Comparison of ENCODE assay signal across 9 mouse cellular contexts in genomic region chr1:92699048-92699447, GRCm38 (mm10). TPM values are rescaled to one million over a fixed set of nuclear protein-coding genes. Genes with fewer than 3 reads are reported as not detected.
A peak's percentile ranks its signal among the peaks of the same experiment; 100 is the strongest.
DNase-seq lines count a peak whose midpoint lies in the region; ATAC-seq and TF ChIP-seq lines count a peak whose summit lies in the region.
"Had no signal": no experiment of that assay in that cellular context is flagged by ENCODE, and none has a peak within 500 bp of the region (broad histone marks: within the 10 kb centered on the region; RNA-seq: fewer than 3 reads in every experiment).

No protein-coding gene starts in this region.

- 14% methylated on average over 9 of the region's 9 CpGs for WGBS in thymus, adult 2 months
- 2% methylated on average over 9 of the region's 9 CpGs for WGBS in heart, embryonic 11.5 days (ENCODE audit: insufficient replicate concordance)
- 5% methylated on average over 9 of the region's 9 CpGs for WGBS in lung, postnatal 0 days

- peak; percentile 66; the same call in 1 of the 2 replicates for ATAC-seq in erythroblast, adult 5-6 weeks (replicated peaks; ENCODE audit: low FRiP score, poor library complexity, severe bottlenecking)
- peak; percentile 74 for ATAC-seq in heart, embryonic 11.5 days (replicated peaks; ENCODE audit: insufficient number of reproducible peaks, low FRiP score, low TSS enrichment)
- ATAC-seq in lung, postnatal 0 days = peak; percentile 78

- H3K4me2 ChIP-seq in heart, embryonic 11.5 days = no peak overlapping the region
- no peak overlapping the region for H3K4me2 ChIP-seq in lung, postnatal 0 days (replicated peaks; ENCODE audit: low read depth, low read length)

- no peaks in the 10 kb centered on the region for H3K9me3 ChIP-seq in heart, embryonic 11.5 days (replicated peaks; ENCODE audit: control insufficient read depth, low read length)
- no peaks in the 10 kb centered on the region for H3K9me3 ChIP-seq in lung, postnatal 0 days (ENCODE audit: low read length)

- 0 out of 2 replicates have a peak overlapping the region, but pooled peaks have one; percentile 16 for H3K9ac ChIP-seq in heart, embryonic 11.5 days (ENCODE audit: low read depth, low read length)
- no peak overlapping the region for H3K9ac ChIP-seq in lung, postnatal 0 days (replicated peaks; ENCODE audit: low read depth)

- no peak for TF ChIP-seq POLR2A in thymus, adult 2 months (IDR thresholded peaks at IDR 0.05; ENCODE audit: control insufficient read depth, extremely low read depth, insufficient read depth, low read length, poor library complexity)

- TF ChIP-seq CTCF in thymus, adult 2 months (IDR thresholded peaks at IDR 0.05; ENCODE audit: borderline replicate concordance, control insufficient read depth, extremely low read depth, insufficient read depth, low read length, poor library complexity) = no peak
- TF ChIP-seq CTCF in layer of hippocampus, adult 2 months (conservative IDR thresholded peaks at IDR 0.05) = no peak
- no peak for TF ChIP-seq CTCF in lung, postnatal 0 days (IDR thresholded peaks at IDR 0.05)

- H3K4me3 ChIP-seq in thymus, adult 2 months (ENCODE audit: control insufficient read depth, insufficient read depth, low read length) = no peak overlapping the region
- no peak overlapping the region for H3K4me3 ChIP-seq in heart, embryonic 11.5 days (ENCODE audit: low read depth, low read length)
- no peak overlapping the region for H3K4me3 ChIP-seq in layer of hippocampus, adult 2 months
- H3K4me3 ChIP-seq in lung, postnatal 0 days (ENCODE audit: low read depth, low read length) = no peak overlapping the region

- no peaks in the 10 kb centered on the region for H3K4me1 ChIP-seq in thymus, adult 2 months (replicated peaks; ENCODE audit: control insufficient read depth, insufficient read depth, low read length)
- peaks cover 33% of the 10 kb centered on the region for H3K4me1 ChIP-seq in heart, embryonic 11.5 days (ENCODE audit: control insufficient read depth, insufficient read depth, low read length)
- H3K4me1 ChIP-seq in lung, postnatal 0 days (ENCODE audit: insufficient read depth, low read depth, low read length) = no peaks in the 10 kb centered on the region

- peak; percentile 45; the same call in 1 of the 2 replicates for TF ChIP-seq EP300 in lung, postnatal 0 days (IDR thresholded peaks at IDR 0.05)

- no peaks in the 10 kb centered on the region for H3K36me3 ChIP-seq in thymus, adult 2 months (ENCODE audit: control insufficient read depth, insufficient read depth, low read length)
- H3K36me3 ChIP-seq in heart, embryonic 11.5 days (ENCODE audit: control insufficient read depth, insufficient read depth, low read length) = no peaks in the 10 kb centered on the region
- H3K36me3 ChIP-seq in lung, postnatal 0 days (ENCODE audit: insufficient read depth, low read length) = no peaks in the 10 kb centered on the region

- peak; percentile 10 to 11 for DNase-seq in thymus, adult 18-20 months
- no peak for DNase-seq in thymus, adult 2 months
- DNase-seq in layer of hippocampus, adult 2 months (ENCODE audit: low spot score in 2 of 2) = peak; percentile 73 to 81
- peak; percentile 72 for DNase-seq in lung, postnatal 0 days (ENCODE audit: low spot score)
- DNase-seq in retina, postnatal 1 day = peak; percentile 81
- DNase-seq in Muller cell, postnatal 12 days (ENCODE audit: inconsistent ontology term) = no peak

- H3K27me3 ChIP-seq in thymus, adult 2 months (ENCODE audit: control insufficient read depth, insufficient read depth, low read length) = no peaks in the 10 kb centered on the region
- peaks cover 20% of the 10 kb centered on the region; the same call in 1 of the 2 replicates for H3K27me3 ChIP-seq in heart, embryonic 11.5 days (ENCODE audit: control insufficient read depth, insufficient read depth, low read length)
- no peaks in the 10 kb centered on the region for H3K27me3 ChIP-seq in lung, postnatal 0 days (replicated peaks; ENCODE audit: insufficient read depth, low read length)

- H3K27ac ChIP-seq in thymus, adult 2 months (ENCODE audit: control insufficient read depth, insufficient read depth, low read length) = no peak overlapping the region
- no peak overlapping the region for H3K27ac ChIP-seq in heart, embryonic 11.5 days (ENCODE audit: low read depth, low read length)
- H3K27ac ChIP-seq in layer of hippocampus, adult 2 months = peak overlapping the region; percentile 86
- no peak overlapping the region for H3K27ac ChIP-seq in lung, postnatal 0 days (ENCODE audit: low read length)

RNA-seq across cellular contexts. Expression of gene Otos, which starts 50.4 kb away (rescaled TPM):
- 1.6 and 2.0 TPM in 2 replicates for polyA plus RNA-seq in thymus, adult 2 months (2012; rRNA removed)
- total RNA-seq in erythroblast, adult 5-6 weeks (2015; ENCODE audit: low replicate concordance) = not detected in 2 replicates
- total RNA-seq in erythroblast, adult 5-6 weeks (2017; ENCODE audit: low replicate concordance) = 0.70 and 1.1 TPM in 2 replicates
- not detected in 2 replicates for polyA plus RNA-seq in heart, embryonic 11.5 days (2014; fragmentation: Nextera tagmentation; extraction: Ambion mirVana)
- total RNA-seq in layer of hippocampus, adult 2 months (2021) = 1 to 10 TPM in 1 of 2 experiments, under 1 TPM in 1; 0.61 to 1.2 TPM
- polyA plus RNA-seq in lung, postnatal 0 days (2015; fragmentation: Nextera tagmentation; extraction: Ambion mirVana) = 0.24 TPM in 1 of 2 replicates, not detected in the other
- polyA plus RNA-seq: testis, adult 2 months had no signal

RNA-seq across cellular contexts. Expression of gene Cops9, which starts 57.3 kb away (rescaled TPM):
- polyA plus RNA-seq in thymus, adult 2 months (2012; rRNA removed) = 105 and 144 TPM in 2 replicates
- 37.2 and 48.6 TPM in 2 replicates for total RNA-seq in erythroblast, adult 5-6 weeks (2015; ENCODE audit: low replicate concordance)
- total RNA-seq in erythroblast, adult 5-6 weeks (2017; ENCODE audit: low replicate concordance) = 8.2 and 24.3 TPM in 2 replicates
- 382 and 405 TPM in 2 replicates for polyA plus RNA-seq in heart, embryonic 11.5 days (2014; fragmentation: Nextera tagmentation; extraction: Ambion mirVana)
- 100 to 1,000 TPM; 321 to 335 TPM for total RNA-seq in layer of hippocampus, adult 2 months (2021)
- 342 and 355 TPM in 2 replicates for polyA plus RNA-seq in lung, postnatal 0 days (2015; fragmentation: Nextera tagmentation; extraction: Ambion mirVana)

Comparison
In these comparisons a context has a peak if more than half of its experiments do, and no peak if none do; other contexts are left out.
1. DNase-seq: peak in thymus, adult 18-20 months (2 of 2), layer of hippocampus, adult 2 months (2 of 2), lung, postnatal 0 days (single experiment) and retina, postnatal 1 day (single experiment); none in thymus, adult 2 months (single experiment) and Muller cell, postnatal 12 days (single experiment).
2. Peak in every context shown above with its lines, with median percentiles within 50 percentile points of each other: ATAC-seq.